Mouse (Mus musculus): ENCODE data around the gene Nedd8.

Gene Nedd8

GRCm38 (mm10) chr14:55614565-55615178 lies 57.3 kb downstream of the Nedd8 start:
- no peak for DNase-seq

DNA sequence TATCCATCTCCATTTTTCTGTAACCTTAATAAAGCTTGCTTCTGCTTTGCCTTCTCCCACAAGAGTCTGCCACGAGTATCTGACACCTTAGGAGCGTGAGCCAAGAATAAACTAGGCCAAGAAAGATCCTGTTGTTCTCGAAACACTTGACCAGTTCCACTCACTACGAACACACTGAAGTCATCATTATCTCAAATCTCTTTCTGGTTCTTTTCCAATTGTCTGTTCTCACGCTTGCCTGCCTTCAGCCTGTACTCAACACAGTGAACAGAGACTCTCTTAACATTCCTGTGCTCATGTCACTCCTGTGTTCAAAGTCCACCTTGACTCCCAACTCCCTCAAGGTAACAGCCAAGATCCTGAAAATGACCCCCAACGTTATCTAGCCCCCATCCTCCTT lies 58.6 kb downstream of the Nedd8 start:
- DNase-seq, result no peak

All from lung, adult 18-20 months (tissue).